Mouse (Mus musculus) embryonic facial prominence, embryonic 13.5 days (tissue): ENCODE data around the gene Rreb1. TPM values are rescaled to one million over a fixed set of nuclear protein-coding genes. Genes with fewer than 3 reads are reported as not detected.
"Not testable (repeated sequence)": the region's sequence is repeated elsewhere in the genome, so short reads cannot be mapped to it uniquely, and the experiment has no call there.

ENCODE experiments used
- ATAC-seq: fragments of 200-750 bp; cut with Nextera tagmentation; 2 replicates; pipeline ENCODE4 v1.8.0; 2017; ENCODE audit warnings: low read depth; ENCODE audit not compliant: insufficient number of reproducible peaks, insufficient read depth, low FRiP score, low TSS enrichment
- H3K27ac ChIP-seq: fragments of 300-500 bp; sonication (generic); 2 replicates; pipeline ENCODE4 v1.5.1; 2015; ENCODE audit warnings: moderate library complexity, mild to moderate bottlenecking, inconsistent platforms
- H3K27me3 ChIP-seq: fragments of 300-500 bp; sonication (generic); 2 replicates; pipeline ENCODE4 v1.6.1; 2015; ENCODE audit warnings: mild to moderate bottlenecking, inconsistent platforms
- H3K36me3 ChIP-seq: fragments of 300-500 bp; sonication (generic); 2 replicates; pipeline ENCODE4 v1.6.1; 2015; ENCODE audit warnings: mild to moderate bottlenecking, inconsistent platforms
- H3K4me1 ChIP-seq: fragments of 300-500 bp; sonication (generic); 2 replicates; pipeline ENCODE4 v1.6.1; 2015; ENCODE audit warnings: inconsistent platforms
- H3K4me2 ChIP-seq: fragments of 300-500 bp; sonication (generic); 2 replicates; pipeline ENCODE4 v1.6.1; 2015; ENCODE audit warnings: moderate library complexity, mild to moderate bottlenecking, inconsistent platforms
- H3K4me3 ChIP-seq: fragments of 300-500 bp; sonication (generic); 2 replicates; pipeline ENCODE4 v1.5.1; 2015; ENCODE audit warnings: mild to moderate bottlenecking, inconsistent platforms
- H3K9ac ChIP-seq: fragments of 300-500 bp; sonication (generic); 2 replicates; pipeline ENCODE4 v1.6.1; 2015; ENCODE audit warnings: mild to moderate bottlenecking, inconsistent platforms
- H3K9me3 ChIP-seq: fragments of 300-500 bp; sonication (generic); 2 replicates; pipeline ENCODE4 v1.6.1; 2016; ENCODE audit warnings: inconsistent platforms
- WGBS: fragments of 180-500 bp; shearing (Covaris S2); methylation state at CpG from one replicate; pipeline ENCODE4 v1.1.7; 2015; ENCODE audit warnings: mixed read lengths; 5-methylcytosine and 5-hydroxymethylcytosine counted together
- polyA plus RNA-seq: library from polyadenylated mRNA; unstranded; fragments of >200 nt; fragmentation: Nextera tagmentation; extraction: Ambion mirVana; gene quantifications from 2 replicates; pipeline ENCODE4 v1.2.1, GENCODE M21; 2015

Gene Rreb1
- polyA plus RNA-seq, 1 experiment from 2014 or later: 15.0 TPM

GRCm38 (mm10) chr13:37830256-37830655 is 52.1 kb downstream of the Rreb1 start:
- Histone ChIP-seq H3K36me3 (no peaks in the 10 kb centered on the region), H3K4me1 (peaks cover 63% of the 10 kb centered on the region), H3K9ac (no peak overlapping the region), H3K27ac (0 out of 2 replicates have a peak overlapping the region, but pooled peaks have one; percentile 51), H3K9me3 (no peaks in the 10 kb centered on the region), H3K27me3 (no peaks in the 10 kb centered on the region), H3K4me3 (no peak overlapping the region), H3K4me2 (no peak overlapping the region)
- WGBS: 62% methylated on average over 2 of the region's 2 CpGs
- ATAC-seq: no peak

GRCm38 (mm10) chr13:37830874-37831311 is 52.7 kb downstream of the Rreb1 start:
- H3K9me3 ChIP-seq: no peaks in the 10 kb centered on the region
- H3K27ac ChIP-seq: peak overlapping the region; percentile 51
- WGBS: 40% methylated on average over 4 of the region's 4 CpGs
- H3K27me3 ChIP-seq: no peaks in the 10 kb centered on the region
- no peaks in the 10 kb centered on the region for H3K36me3 ChIP-seq
- ATAC-seq: no peak
- no peak overlapping the region for H3K4me3 ChIP-seq
- peak overlapping the region; percentile 51; the same call in 1 of the 2 replicates for H3K9ac ChIP-seq
- peaks cover 58% of the 10 kb centered on the region for H3K4me1 ChIP-seq
- H3K4me2 ChIP-seq: 0 out of 2 replicates have a peak overlapping the region, but pooled peaks have one; percentile 20

GRCm38 (mm10) chr13:37832481-37832880 is 54.3 kb downstream of the Rreb1 start:
- WGBS: 46% methylated on average over 5 of the region's 5 CpGs
- no peaks in the 10 kb centered on the region for H3K36me3 ChIP-seq
- ATAC-seq: no peak

GRCm38 (mm10) chr13:37833500-37833899 is 55.3 kb downstream of the Rreb1 start:
- ATAC-seq: no peak
- H3K27ac ChIP-seq: peak overlapping the region; percentile 39; the same call in 1 of the 2 replicates
- H3K9ac ChIP-seq: no peak overlapping the region
- 66% methylated on average over 8 of the region's 8 CpGs for WGBS
- no peaks in the 10 kb centered on the region for H3K36me3 ChIP-seq
- H3K4me2 ChIP-seq: no peak overlapping the region
- no peaks in the 10 kb centered on the region for H3K27me3 ChIP-seq
- H3K4me3 ChIP-seq: no peak overlapping the region
- peaks cover 51% of the 10 kb centered on the region for H3K4me1 ChIP-seq
- H3K9me3 ChIP-seq: no peaks in the 10 kb centered on the region

More at GRCm38 (mm10) chr13:37832481-37832880, 54.3 kb downstream of the Rreb1 start:
- H3K27ac ChIP-seq: no peak overlapping the region
- H3K27me3 ChIP-seq: no peaks in the 10 kb centered on the region
- H3K4me1 ChIP-seq: peaks cover 58% of the 10 kb centered on the region
- H3K9me3 ChIP-seq: no peaks in the 10 kb centered on the region
- no peak overlapping the region for H3K4me2 ChIP-seq
- H3K4me3 ChIP-seq: no peak overlapping the region
- no peak overlapping the region for H3K9ac ChIP-seq

- no peak for ATAC-seq
- Histone ChIP-seq H3K9me3 (no peaks in the 10 kb centered on the region), H3K4me1 (peaks cover 43% of the 10 kb centered on the region), H3K4me3 (no peak overlapping the region), H3K27ac (no peak overlapping the region), H3K4me2 (no peak overlapping the region), H3K36me3 (0 out of 2 replicates have a peak, but pooled peaks cover 6% of the 10 kb centered on the region), H3K9ac (no peak overlapping the region), H3K27me3 (no peaks in the 10 kb centered on the region)
- WGBS: 83% methylated on average over 1 of the region's 1 CpGs
Observed at GRCm38 (mm10) chr13:37835296-37835695, 57.1 kb downstream of the Rreb1 start.

- H3K4me2 ChIP-seq, H3K9ac ChIP-seq, H3K27me3 ChIP-seq, H3K36me3 ChIP-seq, H3K9me3 ChIP-seq, H3K27ac ChIP-seq, H3K4me3 ChIP-seq, ATAC-seq: not testable (repeated sequence)
- WGBS: 89% methylated on average over 9 of the region's 9 CpGs
- peaks cover 38% of the 10 kb centered on the region for H3K4me1 ChIP-seq
Observed at GRCm38 (mm10) chr13:37835811-37836210, 57.6 kb downstream of the Rreb1 start.

- WGBS: 56% methylated on average over 3 of the region's 3 CpGs
Observed at GRCm38 (mm10) chr13:37837372-37837771, 59.2 kb downstream of the Rreb1 start.

GRCm38 (mm10) chr13:37838260-37839183 is 60.3 kb downstream of the Rreb1 start:
- no peak overlapping the region for H3K4me3 ChIP-seq
- H3K4me1 ChIP-seq: peaks cover 11% of the 10 kb centered on the region
- WGBS: 89% methylated on average over 18 of the region's 18 CpGs
- no peaks in the 10 kb centered on the region for H3K27me3 ChIP-seq
- no peak overlapping the region for H3K9ac ChIP-seq
- no peak overlapping the region for H3K4me2 ChIP-seq
- 0 out of 2 replicates have a peak, but pooled peaks cover 6% of the 10 kb centered on the region for H3K36me3 ChIP-seq
- H3K9me3 ChIP-seq: no peaks in the 10 kb centered on the region
- no peak overlapping the region for H3K27ac ChIP-seq
- no peak for ATAC-seq

More at GRCm38 (mm10) chr13:37837372-37837771, 59.2 kb downstream of the Rreb1 start:
- Histone ChIP-seq H3K4me2 (no peak overlapping the region), H3K27me3 (no peaks in the 10 kb centered on the region), H3K4me3 (no peak overlapping the region), H3K36me3 (0 out of 2 replicates have a peak, but pooled peaks cover 6% of the 10 kb centered on the region), H3K9me3 (no peaks in the 10 kb centered on the region), H3K9ac (no peak overlapping the region), H3K4me1 (peaks cover 23% of the 10 kb centered on the region), H3K27ac (no peak overlapping the region)
- no peak for ATAC-seq

GRCm38 (mm10) chr13:37843241-37843640 is 65.0 kb downstream of the Rreb1 start:
- 82% methylated on average over 7 of the region's 7 CpGs for WGBS
- H3K4me2 ChIP-seq: no peak overlapping the region
- ATAC-seq: no peak
- H3K9me3 ChIP-seq: no peaks in the 10 kb centered on the region
- H3K36me3 ChIP-seq: 0 out of 2 replicates have a peak, but pooled peaks cover 6% of the 10 kb centered on the region
- no peaks in the 10 kb centered on the region for H3K27me3 ChIP-seq
- H3K4me1 ChIP-seq: peaks cover 26% of the 10 kb centered on the region
- H3K27ac ChIP-seq: no peak overlapping the region
- H3K9ac ChIP-seq: no peak overlapping the region
- no peak overlapping the region for H3K4me3 ChIP-seq

GRCm38 (mm10) chr13:37843844-37844243 is 65.6 kb downstream of the Rreb1 start:
- no peaks in the 10 kb centered on the region for H3K9me3 ChIP-seq

GRCm38 (mm10) chr13:37845156-37845555 is 67.0 kb downstream of the Rreb1 start:
- Histone ChIP-seq H3K4me2 (no peak overlapping the region), H3K9ac (no peak overlapping the region), H3K4me1 (peaks cover 23% of the 10 kb centered on the region), H3K27me3 (no peaks in the 10 kb centered on the region), H3K27ac (no peak overlapping the region), H3K36me3 (no peaks in the 10 kb centered on the region), H3K4me3 (no peak overlapping the region), H3K9me3 (no peaks in the 10 kb centered on the region)
- WGBS: 68% methylated on average over 3 of the region's 3 CpGs
- no peak for ATAC-seq

More at GRCm38 (mm10) chr13:37843844-37844243, 65.6 kb downstream of the Rreb1 start:
- no peak overlapping the region for H3K4me2 ChIP-seq
- H3K27ac ChIP-seq: no peak overlapping the region
- WGBS: 74% methylated on average over 10 of the region's 10 CpGs
- no peak for ATAC-seq
- peaks cover 23% of the 10 kb centered on the region for H3K4me1 ChIP-seq
- no peak overlapping the region for H3K4me3 ChIP-seq
- 0 out of 2 replicates have a peak, but pooled peaks cover 4% of the 10 kb centered on the region for H3K36me3 ChIP-seq
- H3K27me3 ChIP-seq: no peaks in the 10 kb centered on the region
- H3K9ac ChIP-seq: no peak overlapping the region

GRCm38 (mm10) chr13:37845641-37846040 is 67.4 kb downstream of the Rreb1 start:
- Histone ChIP-seq H3K9me3 (no peaks in the 10 kb centered on the region), H3K27me3 (no peaks in the 10 kb centered on the region), H3K4me1 (peaks cover 23% of the 10 kb centered on the region), H3K4me2 (no peak overlapping the region), H3K36me3 (no peaks in the 10 kb centered on the region), H3K27ac (no peak overlapping the region), H3K9ac (no peak overlapping the region), H3K4me3 (no peak overlapping the region)
- no peak for ATAC-seq
- 84% methylated on average over 7 of the region's 7 CpGs for WGBS
